Mouse (Mus musculus) CD4-positive, CD25-positive, alpha-beta regulatory T cell, adult 2 months (primary cell): ENCODE data around the gene Zfhx3.

Experiments used
- DNase-seq: peaks from one replicate; pipeline ENCODE4 v3.0.0-alpha.2; 2012; ENCODE audit warnings: low read depth, low spot score

The Zfhx3 gene

GRCm38 (mm10) chr8:108239531-108239930 is 297.1 kb downstream of the Zfhx3 start:
- DNase-seq: no peak

- no peak for DNase-seq
Measured at GRCm38 (mm10) chr8:108241041-108241690, 298.7 kb downstream of the Zfhx3 start.

GRCm38 (mm10) chr8:108243270-108243669 is 300.8 kb downstream of the Zfhx3 start:
- DNase-seq: no peak

GRCm38 (mm10) chr8:108244636-108245494 is 302.4 kb downstream of the Zfhx3 start:
- DNase-seq: no peak

GRCm38 (mm10) chr8:108245575-108245974 is 303.1 kb downstream of the Zfhx3 start:
- DNase-seq: no peak

- no peak for DNase-seq
Measured at GRCm38 (mm10) chr8:108246035-108246933, 303.8 kb downstream of the Zfhx3 start.

- no peak for DNase-seq
Measured at GRCm38 (mm10) chr8:108246934-108247417, 304.5 kb downstream of the Zfhx3 start.

- no peak for DNase-seq
Measured at GRCm38 (mm10) chr8:108264593-108265160, 322.2 kb downstream of the Zfhx3 start.

GRCm38 (mm10) chr8:108277960-108278359 is 335.5 kb downstream of the Zfhx3 start:
- no peak for DNase-seq

- DNase-seq: no peak
Measured at GRCm38 (mm10) chr8:108281981-108282380, 339.5 kb downstream of the Zfhx3 start.

- DNase-seq: no peak
Measured at GRCm38 (mm10) chr8:108286117-108286516, 343.7 kb downstream of the Zfhx3 start.

GRCm38 (mm10) chr8:108300964-108301615 is 358.6 kb downstream of the Zfhx3 start:
- DNase-seq: no peak

- DNase-seq: no peak
Measured at GRCm38 (mm10) chr8:108301654-108302053, 359.2 kb downstream of the Zfhx3 start.

- no peak for DNase-seq
Measured at GRCm38 (mm10) chr8:108305368-108305767, 362.9 kb downstream of the Zfhx3 start.

- no peak for DNase-seq
Measured at GRCm38 (mm10) chr8:108309525-108310246, 367.2 kb downstream of the Zfhx3 start.

GRCm38 (mm10) chr8:108315046-108315445 is 372.6 kb downstream of the Zfhx3 start:
- no peak for DNase-seq

- DNase-seq: no peak
Measured at GRCm38 (mm10) chr8:108317532-108318093, 375.2 kb downstream of the Zfhx3 start.

- DNase-seq: no peak
Measured at GRCm38 (mm10) chr8:108327711-108328110, 385.3 kb downstream of the Zfhx3 start.

- DNase-seq: no peak
Measured at GRCm38 (mm10) chr8:108348352-108348751, 405.9 kb downstream of the Zfhx3 start.

GRCm38 (mm10) chr8:108348776-108349175 is 406.3 kb downstream of the Zfhx3 start:
- no peak for DNase-seq
